Mouse (Mus musculus) C2C12 (cell line): ENCODE measurements around the gene Prss56. TPM values are rescaled to one million over a fixed set of nuclear protein-coding genes. Genes with fewer than 3 reads are reported as not detected.

Source experiments
- H3K27me3 ChIP-seq: one replicate; pipeline ENCODE4 v1.6.1; 2011; ENCODE audit not compliant: control insufficient read depth, insufficient read depth, insufficient read length
- H3K36me3 ChIP-seq: one replicate; pipeline ENCODE4 v1.6.1; 2011; ENCODE audit not compliant: control insufficient read depth, insufficient read depth
- H3K4me3 ChIP-seq: one replicate; pipeline ENCODE4 v1.5.1; 2011; ENCODE audit warnings: mild to moderate bottlenecking, control low read depth; ENCODE audit not compliant: poor library complexity, insufficient read depth, severe bottlenecking
- H3K79me2 ChIP-seq: one replicate; pipeline ENCODE4 v1.6.1; 2011; ENCODE audit not compliant: control insufficient read depth, insufficient read depth
- H3K79me3 ChIP-seq: one replicate; pipeline ENCODE4 v1.6.1; 2011; ENCODE audit warnings: low read depth, control low read depth
- H3ac ChIP-seq: one replicate; pipeline ENCODE3; 2011; ENCODE audit warnings: low read depth; ENCODE audit not compliant: control insufficient read depth, insufficient read length
- CEBPB ChIP-seq: IDR thresholded peaks from one replicate; pipeline ENCODE4 v1.6.1; 2011; ENCODE audit warnings: low read depth, mild to moderate bottlenecking, control low read depth, moderate library complexity
- CTCF ChIP-seq: IDR thresholded peaks from one replicate; pipeline ENCODE4 v1.5.1; 2011; ENCODE audit not compliant: control insufficient read depth, insufficient read depth, insufficient read length
- FOSL1 ChIP-seq: IDR thresholded peaks from one replicate; pipeline ENCODE4 v1.8.0; 2011; ENCODE audit warnings: mild to moderate bottlenecking, low read length; ENCODE audit not compliant: poor library complexity, insufficient read depth, severe bottlenecking
- MAX ChIP-seq: IDR thresholded peaks from one replicate; pipeline ENCODE4 v1.6.1; 2011; ENCODE audit warnings: mild to moderate bottlenecking, control low read depth
- MYOD1 ChIP-seq: IDR thresholded peaks from one replicate; pipeline ENCODE4 v1.6.1; 2011; ENCODE audit warnings: low read depth; ENCODE audit not compliant: control insufficient read depth, insufficient read length
- MYOG ChIP-seq: IDR thresholded peaks from one replicate; pipeline ENCODE4 v1.6.1; 2011; ENCODE audit not compliant: control insufficient read depth, insufficient read length; ENCODE audit errors: extremely low read depth
- USF1 ChIP-seq: IDR thresholded peaks from one replicate; pipeline ENCODE4 v1.6.1; 2011; ENCODE audit warnings: low read depth, mild to moderate bottlenecking, control low read depth, moderate library complexity
- polyA plus RNA-seq: library from polyadenylated mRNA; unstranded; fragments of >200 nt; fragmentation: generic; extraction: Trizol; gene quantifications from one replicate; pipeline ENCODE4 v1.2.1, GENCODE M21; 2012; ENCODE audit warnings: missing spikeins

The Prss56 gene
- polyA plus RNA-seq, 1 experiment, result 0.07 TPM

DNA sequence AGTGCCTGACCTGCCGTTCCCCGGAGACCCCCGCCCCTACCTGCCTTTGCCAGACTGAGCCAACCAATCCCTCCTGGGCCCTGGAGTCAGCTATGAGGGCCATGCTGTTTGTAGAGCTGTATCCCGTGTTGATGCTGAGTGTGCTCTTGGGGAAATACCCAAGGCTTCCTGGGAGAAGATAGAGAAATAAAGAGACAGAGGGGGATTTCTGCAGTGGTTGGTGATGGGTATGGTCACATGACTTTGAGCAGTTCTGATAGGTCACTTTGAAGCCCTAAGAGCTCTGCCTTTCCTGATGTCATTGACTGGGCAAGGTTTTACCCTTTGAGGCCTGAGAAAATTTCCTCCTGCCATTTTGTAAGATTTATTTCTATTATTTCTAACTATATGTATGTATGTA, 28.3 kb downstream of the Prss56 start:
- no peak for TF ChIP-seq CEBPB
- no peak for TF ChIP-seq MYOG
- no peak for TF ChIP-seq FOSL1
- no peak for TF ChIP-seq CTCF
- TF ChIP-seq MAX, result no peak
- TF ChIP-seq MYOD1, result no peak
- no peak for TF ChIP-seq USF1
- H3K27me3 ChIP-seq, result no peaks in the 10 kb centered on the region
- H3K4me3 ChIP-seq, result no peak overlapping the region
- H3K36me3 ChIP-seq, result peaks cover 8% of the 10 kb centered on the region
- H3K79me2 ChIP-seq, result peaks cover 28% of the 10 kb centered on the region
- H3K79me3 ChIP-seq, result peaks cover 24% of the 10 kb centered on the region
- no peak overlapping the region for H3ac ChIP-seq

DNA sequence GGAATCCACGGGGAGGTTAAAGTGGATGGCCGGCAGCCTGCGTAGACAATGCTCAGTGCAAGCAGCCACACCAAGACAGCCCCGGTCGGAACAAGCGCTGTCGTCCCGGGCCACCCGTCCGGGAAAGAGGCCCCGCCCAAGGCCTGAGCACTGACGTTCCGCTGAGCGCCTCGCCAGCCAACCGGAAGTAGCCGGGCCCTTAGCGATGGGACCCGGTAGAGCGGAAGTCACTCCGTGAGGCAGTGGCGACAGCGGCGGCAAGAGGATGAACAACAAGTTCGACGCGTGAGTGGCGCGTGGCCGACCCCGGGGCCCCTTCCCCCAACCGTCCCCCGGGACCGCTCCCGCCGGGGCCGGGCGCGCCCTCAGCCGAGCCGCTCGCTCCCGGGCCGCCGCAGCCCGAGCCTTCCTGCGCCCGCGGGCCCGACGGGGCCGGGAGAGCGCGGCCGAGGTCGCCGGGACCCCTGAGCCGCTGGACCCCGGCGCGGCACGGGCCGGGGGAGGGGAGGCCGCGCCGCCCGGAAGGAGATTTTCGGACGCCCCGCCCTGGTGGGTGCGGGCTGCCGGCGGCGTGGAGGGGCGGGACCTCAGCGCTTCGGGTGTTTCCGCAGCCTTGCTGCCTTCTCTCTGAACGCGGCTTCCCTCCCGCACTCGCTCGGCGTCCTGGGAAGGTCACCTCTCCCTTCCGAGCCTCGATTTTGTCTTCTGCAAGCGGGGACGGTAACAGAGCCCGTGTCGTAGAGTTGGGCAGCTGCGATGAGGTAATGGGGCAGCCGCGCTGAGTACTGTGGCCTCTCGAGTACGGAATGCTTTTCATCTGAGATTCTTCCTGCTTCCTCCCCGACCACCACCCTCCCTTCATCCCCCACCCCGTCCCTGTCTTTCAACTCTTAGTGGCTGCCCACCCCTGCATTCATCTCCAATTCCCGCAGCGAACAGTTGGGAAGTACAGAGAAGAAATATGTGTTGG, 30.9 kb downstream of the Prss56 start, which contains the start of gene Eif4e2:
TSS of gene Eif4e2 (plus strand) at position 180 of the 970 bp plus-strand sequence.
- Histone ChIP-seq H3K79me3 (peaks cover 50% of the 10 kb centered on the region), H3K27me3 (no peaks in the 10 kb centered on the region), H3K79me2 (peaks cover 54% of the 10 kb centered on the region), H3ac (peak within 1 kb of the TSS; percentile 78), H3K36me3 (peaks cover 26% of the 10 kb centered on the region), H3K4me3 (peak within 1 kb of the TSS; percentile 92)
- TF ChIP-seq MAX (peak; percentile 37), FOSL1 (no peak)

DNA sequence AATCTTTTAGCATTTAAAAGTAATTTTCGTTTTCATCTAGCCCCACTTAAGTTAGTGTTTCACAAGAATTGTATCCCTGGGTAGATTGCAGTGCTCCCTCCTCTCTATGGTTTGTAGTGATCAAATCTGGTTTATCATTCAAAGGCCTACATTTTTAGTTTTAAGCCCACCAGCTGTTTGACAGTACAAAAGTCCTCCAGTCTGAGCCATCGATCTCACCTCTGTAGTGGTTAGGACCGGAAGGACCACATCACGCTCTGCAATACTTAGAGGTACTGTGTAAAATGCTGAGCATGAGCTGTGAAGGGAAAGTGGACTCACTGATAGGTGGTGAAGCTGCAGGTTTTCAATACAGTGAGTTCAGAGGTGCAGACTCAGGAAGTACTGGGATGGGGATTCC, 31.6 kb downstream of the Prss56 start:
- Histone ChIP-seq H3K27me3 (no peaks in the 10 kb centered on the region), H3K36me3 (peaks cover 33% of the 10 kb centered on the region), H3K79me2 (peaks cover 61% of the 10 kb centered on the region), H3K4me3 (peak overlapping the region; percentile 92), H3ac (peak overlapping the region; percentile 68), H3K79me3 (peaks cover 55% of the 10 kb centered on the region)
- TF ChIP-seq MAX, result no peak
- no peak for TF ChIP-seq CEBPB
- TF ChIP-seq MYOG, result no peak
- no peak for TF ChIP-seq CTCF
- no peak for TF ChIP-seq MYOD1
- no peak for TF ChIP-seq USF1

DNA sequence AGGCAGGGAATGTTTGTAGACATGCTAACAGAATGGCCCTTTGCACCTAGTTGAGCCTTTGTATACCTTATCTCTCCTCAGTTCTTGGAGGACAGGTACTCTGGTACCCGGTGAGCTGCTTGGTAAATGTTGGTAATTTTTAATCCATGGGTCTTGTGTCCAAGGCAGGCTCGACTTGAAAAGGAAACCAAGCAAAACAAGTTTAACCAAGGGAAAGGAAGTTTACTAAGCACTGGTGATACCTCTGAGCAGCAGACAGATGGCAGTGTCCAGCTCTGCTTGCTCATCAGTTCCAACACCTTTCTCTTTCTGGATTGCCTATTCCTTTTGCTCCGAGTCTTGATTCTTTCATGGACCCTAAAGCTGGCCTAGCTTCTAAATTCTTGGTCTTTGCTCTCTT, 34.8 kb downstream of the Prss56 start:
- Histone ChIP-seq H3K4me3 (no peak overlapping the region), H3K27me3 (no peaks in the 10 kb centered on the region), H3K79me2 (peaks cover 85% of the 10 kb centered on the region), H3ac (no peak overlapping the region), H3K79me3 (peaks cover 64% of the 10 kb centered on the region), H3K36me3 (peaks cover 63% of the 10 kb centered on the region)
- TF ChIP-seq FOSL1 (no peak), MYOG (no peak), MAX (no peak), CEBPB (no peak), CTCF (peak; percentile 17), USF1 (no peak), MYOD1 (no peak)

DNA sequence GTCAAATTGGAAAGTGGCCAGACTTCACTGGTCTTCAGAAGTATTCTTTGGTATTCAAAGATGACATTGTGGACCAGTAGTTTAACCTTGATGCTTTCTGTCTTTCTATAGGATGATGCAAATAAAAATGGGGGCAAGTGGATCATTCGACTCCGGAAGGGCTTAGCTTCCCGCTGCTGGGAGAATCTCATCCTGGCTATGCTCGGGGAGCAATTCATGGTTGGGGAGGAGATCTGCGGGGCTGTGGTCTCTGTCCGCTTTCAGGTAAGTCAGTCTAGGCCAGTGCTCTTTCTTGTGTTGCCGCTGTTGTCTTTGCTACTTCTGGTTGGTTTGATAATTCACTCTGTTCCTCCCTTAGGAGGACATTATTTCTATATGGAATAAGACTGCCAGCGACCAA, 42.6 kb downstream of the Prss56 start:
- H3K4me3 ChIP-seq, result no peak overlapping the region
- TF ChIP-seq CEBPB (no peak), MAX (no peak)

DNA sequence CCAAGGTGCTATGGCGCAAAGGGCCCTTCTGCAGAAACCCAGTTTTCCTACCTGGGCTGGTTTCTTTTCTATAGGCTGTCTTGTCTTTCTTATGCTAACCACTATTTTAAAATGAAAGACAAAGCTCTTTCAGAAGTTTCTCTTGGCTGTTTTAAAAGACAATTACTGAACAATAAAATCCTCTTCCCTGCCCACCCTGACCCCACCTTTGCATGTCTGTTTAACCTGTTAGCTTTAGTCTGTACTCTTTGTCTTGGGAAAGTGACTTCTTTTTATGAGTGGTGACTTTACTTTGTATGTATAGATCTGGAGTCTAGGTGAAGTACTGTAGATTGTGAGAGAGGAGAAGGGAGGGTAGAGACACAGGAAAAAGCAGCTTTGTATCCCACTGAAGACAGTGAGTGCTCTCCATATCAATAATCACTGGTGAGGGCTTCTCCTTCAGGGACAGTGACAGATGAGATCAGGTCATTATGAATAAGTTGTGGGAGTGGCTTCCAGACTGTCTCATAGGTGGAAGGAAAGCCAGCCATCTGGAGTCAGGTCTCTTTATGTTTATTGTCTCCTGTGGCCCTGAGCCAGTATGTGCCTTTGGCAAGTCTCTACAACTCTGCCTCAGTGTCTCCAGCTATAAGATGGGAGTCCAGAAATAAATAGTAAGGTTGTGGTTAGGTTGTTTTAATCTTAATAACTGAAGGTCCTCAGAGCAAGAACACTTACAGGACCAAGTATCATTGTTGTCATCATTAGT, 43.5 kb downstream of the Prss56 start:
- peaks cover 8% of the 10 kb centered on the region for H3K79me2 ChIP-seq
- H3ac ChIP-seq, result no peak overlapping the region
- peaks cover 94% of the 10 kb centered on the region for H3K36me3 ChIP-seq
- peaks cover 4% of the 10 kb centered on the region for H3K79me3 ChIP-seq
- no peak overlapping the region for H3K4me3 ChIP-seq
- TF ChIP-seq CTCF, result no peak
- TF ChIP-seq MYOG, result no peak
- no peak for TF ChIP-seq MAX
- TF ChIP-seq CEBPB, result no peak
- TF ChIP-seq MYOD1, result no peak
- no peak for TF ChIP-seq FOSL1
- TF ChIP-seq USF1, result no peak
- no peaks in the 10 kb centered on the region for H3K27me3 ChIP-seq

More for the DNA sequence above, 42.6 kb downstream of the Prss56 start:
- peaks cover 94% of the 10 kb centered on the region for H3K36me3 ChIP-seq
- H3K79me2 ChIP-seq, result peaks cover 14% of the 10 kb centered on the region
- H3K27me3 ChIP-seq, result no peaks in the 10 kb centered on the region
- no peak overlapping the region for H3ac ChIP-seq
- H3K79me3 ChIP-seq, result peaks cover 6% of the 10 kb centered on the region
